9 mouse cellular contexts compared by ENCODE assay signal in genomic region chr14:7818463-7819121, GRCm38 (mm10). TPM values are rescaled to one million over a fixed set of nuclear protein-coding genes. Genes with fewer than 3 reads are reported as not detected.
A peak's percentile ranks its signal among the peaks of the same experiment; 100 is the strongest.
DNase-seq lines count a peak whose midpoint lies in the region; ATAC-seq and TF ChIP-seq lines count a peak whose summit lies in the region.
"Had no signal": no experiment of that assay in that cellular context is flagged by ENCODE, and none has a peak within 500 bp of the region (broad histone marks: within the 10 kb centered on the region; RNA-seq: fewer than 3 reads in every experiment).

No protein-coding gene starts in this region.

- H3K9ac ChIP-seq in embryonic facial prominence, embryonic 11.5 days (replicated peaks; ENCODE audit: low read length) = peak overlapping the region; percentile 77
- H3K9ac ChIP-seq in hindbrain, embryonic 13.5 days = peak overlapping the region; percentile 82
- H3K9ac ChIP-seq in limb, embryonic 15.5 days = peak overlapping the region; percentile 79

- peak overlapping the region; percentile 64 for H3K4me3 ChIP-seq in layer of hippocampus, adult 2 months
- peak overlapping the region; percentile 65 for H3K4me3 ChIP-seq in embryonic facial prominence, embryonic 11.5 days (ENCODE audit: low read depth, low read length)
- peak overlapping the region; percentile 73 for H3K4me3 ChIP-seq in hindbrain, embryonic 13.5 days
- peak overlapping the region; percentile 58 for H3K4me3 ChIP-seq in limb, embryonic 15.5 days

- peak; percentile 18 for ATAC-seq in embryonic facial prominence, embryonic 11.5 days (replicated peaks; ENCODE audit: insufficient number of reproducible peaks, low FRiP score, low TSS enrichment, low read depth)
- peak; percentile 49 for ATAC-seq in hindbrain, embryonic 13.5 days (ENCODE audit: low FRiP score)
- ATAC-seq in limb, embryonic 15.5 days (ENCODE audit: insufficient number of reproducible peaks, low FRiP score, low TSS enrichment, low read depth) = no peak

- H3K4me2 ChIP-seq in embryonic facial prominence, embryonic 11.5 days (ENCODE audit: low read depth, low read length) = peak overlapping the region; percentile 88
- peak overlapping the region; percentile 83 for H3K4me2 ChIP-seq in hindbrain, embryonic 13.5 days
- peak overlapping the region; percentile 81 for H3K4me2 ChIP-seq in limb, embryonic 15.5 days

- DNase-seq in layer of hippocampus, adult 2 months (ENCODE audit: low spot score in 2 of 2) = no peak
- no peak for DNase-seq in layer of hippocampus, postnatal 25 days (ENCODE audit: extremely low spot score in 1 of 2, low spot score in 1 of 2)
- DNase-seq in R1 (ENCODE audit: low read depth, low spot score) = peak; percentile 82
- peak; percentile 41 for DNase-seq in embryonic facial prominence, embryonic 11.5 days (ENCODE audit: low spot score)
- DNase-seq in neural tube, embryonic 10.5 days (ENCODE audit: extremely low spot score, low spot score) = peak; percentile 41
- no peak for DNase-seq in left cerebral cortex, postnatal 10 days (ENCODE audit: extremely low spot score in 1 of 2, low spot score in 2 of 2)

- H3K27ac ChIP-seq in layer of hippocampus, adult 2 months = peak overlapping the region; percentile 91
- no peak overlapping the region for H3K27ac ChIP-seq in embryonic facial prominence, embryonic 11.5 days (replicated peaks; ENCODE audit: low read depth, low read length)
- H3K27ac ChIP-seq in hindbrain, embryonic 13.5 days = peak overlapping the region; percentile 87
- H3K27ac ChIP-seq in limb, embryonic 15.5 days = peak overlapping the region; percentile 87

- intact Hi-C loops in left cerebral cortex, postnatal 10 days (cut with DNase I) = loop anchor here (2.0 kb wide), 1 partner anchor 122 kb away; no protein-coding TSS in a partner anchor

- no peak for TF ChIP-seq CTCF in layer of hippocampus, adult 2 months (conservative IDR thresholded peaks at IDR 0.05)

- no peaks in the 10 kb centered on the region for H3K9me3 ChIP-seq in embryonic facial prominence, embryonic 11.5 days (replicated peaks; ENCODE audit: control insufficient read depth, low read length)
- H3K9me3 ChIP-seq in hindbrain, embryonic 13.5 days = no peaks in the 10 kb centered on the region
- no peaks in the 10 kb centered on the region for H3K9me3 ChIP-seq in limb, embryonic 15.5 days

- 0 out of 2 replicates have a peak, but pooled peaks cover 3% of the 10 kb centered on the region for H3K4me1 ChIP-seq in embryonic facial prominence, embryonic 11.5 days (ENCODE audit: control insufficient read depth, insufficient read depth, low read length)
- H3K4me1 ChIP-seq in hindbrain, embryonic 13.5 days (replicated peaks) = peaks cover 44% of the 10 kb centered on the region
- peaks cover 41% of the 10 kb centered on the region for H3K4me1 ChIP-seq in limb, embryonic 15.5 days

- 1% methylated on average over 36 of the region's 36 CpGs for WGBS in embryonic facial prominence, embryonic 11.5 days
- under 1% methylated on average over 36 of the region's 36 CpGs for WGBS in hindbrain, embryonic 13.5 days
- WGBS in limb, embryonic 15.5 days = under 1% methylated on average over 36 of the region's 36 CpGs

- no peaks in the 10 kb centered on the region for H3K36me3 ChIP-seq in embryonic facial prominence, embryonic 11.5 days (replicated peaks; ENCODE audit: control insufficient read depth, insufficient read depth, low read depth, low read length)
- H3K36me3 ChIP-seq in hindbrain, embryonic 13.5 days = no peaks in the 10 kb centered on the region
- H3K36me3 ChIP-seq in limb, embryonic 15.5 days = no peaks in the 10 kb centered on the region

- H3K27me3 ChIP-seq in embryonic facial prominence, embryonic 11.5 days (ENCODE audit: control insufficient read depth, insufficient read depth, low read length) = no peaks in the 10 kb centered on the region
- H3K27me3 ChIP-seq in hindbrain, embryonic 13.5 days = no peaks in the 10 kb centered on the region
- H3K27me3 ChIP-seq in limb, embryonic 15.5 days = no peaks in the 10 kb centered on the region

RNA-seq across cellular contexts. Expression of gene Flnb, which starts 0.8 kb away (rescaled TPM):
- total RNA-seq in layer of hippocampus, adult 2 months (2021) = 10 to 100 TPM; 61.8 to 77.9 TPM
- total RNA-seq in layer of hippocampus, postnatal 25 days (2021) = 10 to 100 TPM; 37.2 to 68.2 TPM
- polyA plus RNA-seq in embryonic facial prominence, embryonic 11.5 days (2014; fragmentation: Nextera tagmentation; extraction: Ambion mirVana) = 14.7 and 17.0 TPM in 2 replicates
- polyA plus RNA-seq in hindbrain, embryonic 13.5 days (2015; fragmentation: Nextera tagmentation; extraction: Ambion mirVana) = 6.5 and 7.4 TPM in 2 replicates
- polyA plus RNA-seq in limb, embryonic 15.5 days (2015; fragmentation: Nextera tagmentation; extraction: Ambion mirVana) = 27.6 and 33.0 TPM in 2 replicates
- total RNA-seq in left cerebral cortex, postnatal 10 days (2021) = 10 to 100 TPM; 48.7 to 48.9 TPM

RNA-seq across cellular contexts. Expression of gene Gm26661, which starts 27.2 kb away (rescaled TPM):
- total RNA-seq in layer of hippocampus, adult 2 months (2021) = not detected
- not detected for total RNA-seq in layer of hippocampus, postnatal 25 days (2021)
- polyA plus RNA-seq in embryonic facial prominence, embryonic 11.5 days (2014; fragmentation: Nextera tagmentation; extraction: Ambion mirVana) = not detected in 2 replicates
- polyA plus RNA-seq in hindbrain, embryonic 13.5 days (2015; fragmentation: Nextera tagmentation; extraction: Ambion mirVana) = not detected in 2 replicates
- not detected in 2 replicates for polyA plus RNA-seq in limb, embryonic 15.5 days (2015; fragmentation: Nextera tagmentation; extraction: Ambion mirVana)
- not detected for total RNA-seq in left cerebral cortex, postnatal 10 days (2021)
- total RNA-seq: adrenal gland, adult 18-20 months had no signal

Comparison
In these comparisons a context has a peak if more than half of its experiments do, and no peak if none do; other contexts are left out.
1. DNase-seq: peak in R1 (single experiment), embryonic facial prominence, embryonic 11.5 days (single experiment) and neural tube, embryonic 10.5 days (single experiment); none in layer of hippocampus, adult 2 months (0 of 2), layer of hippocampus, postnatal 25 days (0 of 2) and left cerebral cortex, postnatal 10 days (0 of 2).
2. Peak in every context shown above with its lines, with median percentiles within 50 percentile points of each other: H3K4me3 ChIP-seq, H3K4me2 ChIP-seq and H3K9ac ChIP-seq.